Mouse (Mus musculus) gastrocnemius, adult 2 months (tissue): ENCODE data around the gene Usp36. TPM values are rescaled to one million over a fixed set of nuclear protein-coding genes. Genes with fewer than 3 reads are reported as not detected.

Experiments
- DNase-seq: peaks from one replicate; pipeline ENCODE4 v3.0.0; 2022
- H3K27ac ChIP-seq: fragments of 200-600 bp; 2 replicates; pipeline ENCODE4 v1.8.1; 2022; ENCODE audit warnings: mild to moderate bottlenecking
- H3K4me3 ChIP-seq: fragments of 200-600 bp; 2 replicates; pipeline ENCODE4 v1.8.1; 2022; ENCODE audit warnings: mild to moderate bottlenecking, moderate library complexity
- CTCF ChIP-seq: fragments of 200-600 bp; IDR thresholded peaks from 2 replicates; pipeline ENCODE4 v1.8.1; 2022; ENCODE audit warnings: antibody characterized with exemption, mild to moderate bottlenecking, moderate library complexity
- intact Hi-C: fragments of 180-260 bp; cut with DNase I; formaldehyde crosslinking; loops from one replicate; pipeline ENCODE4 v1.15.1; 2025
- total RNA-seq, 2 experiments: library from RNA; stranded (reverse); gene quantifications; 2 replicates each; pipeline ENCODE4 v1.2.3; 2021

Usp36 gene
- total RNA-seq, 2 experiments from 2014 or later = 15.7 to 17.4 TPM

DNA sequence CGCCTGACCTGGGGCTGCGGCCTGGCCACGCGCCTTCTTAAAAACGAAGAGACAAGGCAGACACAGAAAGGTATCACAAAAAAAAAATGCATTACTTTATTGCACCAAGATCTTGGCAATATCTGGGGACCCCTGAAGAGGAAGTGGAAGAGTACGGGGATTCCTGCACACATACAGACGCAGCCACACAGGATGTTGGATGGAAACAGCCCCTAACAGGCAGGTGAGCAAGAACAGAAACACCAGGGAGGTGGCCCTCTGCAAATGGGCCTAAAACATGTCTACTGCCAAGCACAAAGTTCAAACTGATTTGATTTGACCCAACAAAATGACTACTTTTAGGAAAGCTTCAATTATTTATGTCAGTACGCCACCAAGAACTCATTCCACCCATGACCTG, 30.5 kb downstream of the Usp36 start:
- DNase-seq = no peak
- intact Hi-C loops = no loop called here
- no peak overlapping the region for H3K4me3 ChIP-seq
- TF ChIP-seq CTCF = no peak
- H3K27ac ChIP-seq = no peak overlapping the region

DNA sequence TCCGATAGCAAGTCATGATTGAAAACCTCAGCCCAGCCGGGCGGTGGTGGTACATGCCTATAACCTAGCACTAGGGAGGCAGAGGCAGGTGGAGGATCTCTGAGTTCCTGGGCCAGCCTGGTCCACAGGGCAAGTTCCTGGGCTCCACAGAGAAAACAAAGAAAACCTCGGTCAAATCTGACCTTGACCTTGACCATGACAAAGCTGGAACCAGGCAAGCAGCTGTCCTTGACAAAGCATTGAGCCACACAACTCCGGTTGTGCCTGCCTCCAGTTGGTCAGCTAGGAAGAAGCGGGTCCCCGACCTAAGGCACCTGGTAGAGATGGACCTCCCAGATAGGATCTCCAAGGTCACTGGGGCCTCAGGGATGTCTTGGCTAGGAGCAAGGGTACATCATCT, 33.7 kb downstream of the Usp36 start:
- no peak for DNase-seq
- Histone ChIP-seq H3K4me3 (no peak overlapping the region), H3K27ac (0 out of 2 replicates have a peak overlapping the region, but pooled peaks have one; percentile 20)
- intact Hi-C loops = no loop called here
- TF ChIP-seq CTCF = no peak

DNA sequence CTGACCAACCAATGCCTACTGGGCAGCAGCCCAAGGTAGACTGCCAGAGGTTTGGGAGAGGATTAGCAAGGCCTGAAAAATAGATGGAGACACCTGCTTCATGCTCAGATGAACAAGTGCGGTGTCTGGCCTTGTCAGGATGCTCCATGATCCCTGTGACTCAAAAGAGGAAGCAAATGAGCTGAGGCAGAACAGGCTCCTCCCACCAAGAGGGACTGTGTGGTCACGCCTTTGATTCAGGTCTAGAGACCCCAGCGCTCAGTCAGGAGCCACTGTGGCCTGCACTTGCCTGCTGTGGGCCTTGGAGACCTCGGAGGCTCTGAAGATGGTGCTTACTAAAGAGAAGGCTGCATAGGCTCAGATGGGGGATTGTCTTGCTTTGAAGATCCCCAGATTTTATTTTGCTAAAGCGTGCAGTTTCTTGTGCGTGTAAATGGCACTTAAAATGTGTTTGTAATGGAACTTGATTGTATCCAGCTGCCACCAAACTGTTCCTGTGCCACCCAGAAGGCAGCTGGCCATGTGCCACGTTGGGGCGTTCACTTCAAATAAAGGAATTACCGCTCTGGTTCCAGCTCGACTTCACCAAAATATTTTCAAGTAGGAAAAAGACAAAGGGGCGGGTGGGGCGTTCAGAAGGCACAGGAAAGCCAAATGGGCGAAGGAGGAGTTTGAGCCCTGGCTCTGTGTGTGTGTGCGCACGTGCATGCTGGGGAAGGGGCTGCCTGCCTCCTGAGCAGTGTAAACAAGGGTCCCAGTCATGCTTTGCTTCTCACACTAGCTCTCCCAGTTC, 35.7 kb downstream of the Usp36 start:
- peak overlapping the region; percentile 80 for H3K27ac ChIP-seq

DNA sequence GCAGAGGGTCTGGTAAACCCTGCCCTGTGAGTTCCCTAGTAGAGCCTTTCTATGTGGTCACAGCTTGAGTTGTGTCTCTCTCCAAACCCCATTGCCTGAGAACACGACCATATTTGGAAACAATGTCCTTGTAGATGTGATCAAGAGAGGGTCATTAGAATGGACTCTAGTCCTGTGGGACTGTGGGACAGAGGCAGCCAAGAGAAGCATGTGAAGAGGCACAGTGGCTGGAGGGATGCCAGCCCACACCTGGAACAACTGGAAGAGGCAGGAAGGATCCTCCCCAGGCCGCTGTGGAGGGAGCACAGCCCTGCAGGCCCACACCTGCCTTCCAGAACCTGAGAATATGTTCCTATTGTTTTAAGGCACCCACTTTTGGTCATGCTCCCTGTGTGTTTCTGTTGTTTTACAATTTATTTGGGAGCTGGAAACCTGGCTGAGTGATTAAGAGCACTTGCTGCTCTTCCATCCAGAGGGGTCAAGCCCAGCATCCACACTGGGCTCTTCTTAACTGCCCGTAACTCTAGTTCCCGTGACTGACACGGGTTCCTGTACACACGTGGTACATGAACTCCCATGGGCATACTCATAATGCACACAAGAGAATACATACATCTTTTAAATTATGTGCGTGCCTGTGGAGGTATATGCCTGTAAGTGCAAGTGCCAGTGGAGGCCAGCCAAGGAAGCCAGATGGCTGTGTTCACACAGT, 36.4 kb downstream of the Usp36 start:
- Histone ChIP-seq H3K4me3 (no peak overlapping the region), H3K27ac (peak overlapping the region; percentile 80)
- intact Hi-C loops = no loop called here
- TF ChIP-seq CTCF = no peak
- DNase-seq = peak; percentile 59

More for the DNA sequence above, 35.7 kb downstream of the Usp36 start:
- DNase-seq = peak; percentile 76
- intact Hi-C loops = no loop called here
- peak overlapping the region; percentile 26; the same call in 1 of the 2 replicates for H3K4me3 ChIP-seq
- TF ChIP-seq CTCF = no peak

DNA sequence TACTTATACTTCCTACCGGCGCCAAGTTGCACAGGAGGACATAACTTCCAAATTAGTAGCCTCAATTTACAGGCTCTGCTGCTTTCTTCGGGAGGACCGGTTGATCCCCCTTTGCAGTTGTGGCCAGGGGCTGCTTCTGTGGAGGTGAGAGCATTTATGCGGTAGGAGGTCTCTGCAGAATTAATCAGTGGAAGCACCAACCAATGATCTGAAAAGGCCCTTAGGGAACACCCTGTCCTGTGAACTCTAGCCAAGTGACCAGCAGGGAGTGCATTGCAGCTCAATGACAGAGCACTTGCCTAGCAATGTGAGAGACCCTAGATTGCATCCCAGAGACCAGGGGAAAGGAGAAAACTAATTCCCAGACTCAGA, 41.0 kb downstream of the Usp36 start:
- DNase-seq = peak; percentile 66

DNA sequence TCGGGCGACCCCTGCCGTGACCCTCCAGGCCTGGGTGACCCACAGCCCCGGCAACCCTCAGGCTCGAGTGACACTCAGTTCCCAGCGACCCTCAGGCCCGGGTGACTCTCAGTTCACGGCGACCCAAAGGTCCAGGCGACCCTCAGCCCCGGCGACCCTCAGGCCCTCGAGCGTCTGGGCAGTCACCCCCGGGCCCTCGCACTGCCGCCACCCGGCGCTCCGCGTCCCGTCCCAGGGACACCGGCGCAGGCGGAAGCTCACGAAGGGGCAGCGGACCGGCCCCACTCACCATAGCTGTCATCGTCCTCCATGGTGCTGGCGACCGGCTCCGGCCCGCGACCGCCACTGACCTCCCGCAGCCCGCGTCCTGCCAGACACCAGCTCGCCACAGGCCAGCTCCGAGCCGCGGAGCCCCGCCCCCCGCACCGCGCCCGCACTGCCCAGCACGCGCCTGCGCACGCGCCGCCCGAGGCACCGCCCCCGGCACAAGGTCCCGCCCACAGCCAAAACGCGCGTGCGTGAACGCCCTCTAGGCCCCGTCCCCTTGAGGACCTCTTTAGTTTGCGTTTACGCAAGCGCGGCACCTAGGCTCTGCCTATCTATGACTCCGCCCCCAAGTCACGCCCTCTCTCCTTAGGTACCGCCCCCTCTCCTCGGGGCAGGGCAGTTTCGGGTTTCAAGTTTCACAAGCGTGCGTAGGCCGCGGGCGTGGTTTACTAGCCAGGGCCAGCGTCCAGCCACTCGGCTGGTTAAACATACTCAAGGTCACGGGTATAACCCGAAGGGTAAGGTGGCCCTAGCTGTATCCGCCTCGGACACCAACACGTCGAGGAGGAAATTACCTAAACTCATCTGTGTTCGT, 41.7 kb downstream of the Usp36 start, which contains the start of gene Cyth1:
Gene Cyth1, minus strand, starts transcription at position 443 of the 862 bp plus-strand sequence.
- peak; percentile 99 for DNase-seq
- intact Hi-C loops = no loop called here
- TF ChIP-seq CTCF = no peak
- peak within 1 kb of the TSS; percentile 79 for H3K4me3 ChIP-seq
- H3K27ac ChIP-seq = peak within 1 kb of the TSS; percentile 99

More for the DNA sequence above, 41.0 kb downstream of the Usp36 start:
- Histone ChIP-seq H3K27ac (peak overlapping the region; percentile 99), H3K4me3 (peak overlapping the region; percentile 79)
- intact Hi-C loops = no loop called here
- TF ChIP-seq CTCF = no peak

DNA sequence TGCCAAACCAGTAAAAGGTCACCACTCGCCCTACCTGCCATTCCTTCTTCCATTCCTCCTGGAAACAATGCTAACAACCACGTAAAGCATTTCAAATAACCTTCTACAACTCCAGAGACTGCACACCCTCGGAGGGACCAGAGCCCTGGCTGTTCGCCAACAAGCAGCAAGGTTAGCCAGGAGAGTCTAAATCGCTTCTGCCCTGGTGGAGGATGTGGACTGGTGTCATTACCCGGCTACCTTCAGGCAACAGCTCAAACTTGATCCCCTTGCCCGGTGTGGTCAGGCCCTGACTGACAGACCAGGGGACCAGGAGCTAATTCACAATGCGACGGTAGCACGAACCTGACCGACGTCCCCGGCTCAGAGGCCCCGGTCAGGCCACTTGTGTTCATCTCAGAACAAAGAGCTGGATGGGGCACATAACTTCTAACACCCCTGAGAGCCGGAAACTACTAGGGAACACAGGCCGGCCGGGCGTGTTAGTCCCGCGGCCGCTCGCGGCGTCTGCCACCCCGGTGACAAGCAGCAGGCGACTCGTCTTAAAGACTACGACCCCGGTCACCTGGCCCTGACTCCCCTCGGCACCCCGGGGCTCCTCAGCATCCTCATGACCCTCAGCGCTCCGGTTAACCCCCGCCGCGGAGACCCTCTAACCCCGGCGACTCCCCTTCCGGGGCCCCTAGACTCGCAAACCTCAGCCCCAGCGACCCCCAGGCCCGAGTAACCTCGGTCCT, 42.5 kb downstream of the Usp36 start:
- H3K4me3 ChIP-seq = peak overlapping the region; percentile 79
- intact Hi-C loops = no loop called here
- TF ChIP-seq CTCF = no peak
- peak; percentile 83 for DNase-seq
- H3K27ac ChIP-seq = peak overlapping the region; percentile 99

DNA sequence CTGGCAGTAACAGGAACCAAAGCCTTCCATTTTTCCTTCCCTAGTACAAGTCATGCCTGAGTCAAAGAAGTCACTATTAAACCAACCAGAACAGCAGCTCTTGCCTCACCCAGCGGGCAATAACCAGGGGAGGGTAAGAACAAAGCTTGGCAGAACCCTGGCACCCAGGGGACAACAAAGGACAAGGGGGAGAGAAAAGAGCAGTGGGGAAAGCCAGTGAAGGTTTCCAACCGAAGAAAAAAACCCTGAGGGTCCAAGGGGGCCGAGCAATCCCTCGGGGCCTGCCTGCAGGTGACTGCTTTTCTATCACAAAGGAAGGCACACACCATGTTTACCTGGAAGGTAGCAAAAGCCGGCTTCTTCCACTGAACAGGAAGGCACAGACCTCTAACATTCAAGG, 43.3 kb downstream of the Usp36 start:
- H3K4me3 ChIP-seq = peak overlapping the region; percentile 79
- intact Hi-C loops = no loop called here
- TF ChIP-seq CTCF = no peak
- peak overlapping the region; percentile 99 for H3K27ac ChIP-seq
- no peak for DNase-seq

DNA sequence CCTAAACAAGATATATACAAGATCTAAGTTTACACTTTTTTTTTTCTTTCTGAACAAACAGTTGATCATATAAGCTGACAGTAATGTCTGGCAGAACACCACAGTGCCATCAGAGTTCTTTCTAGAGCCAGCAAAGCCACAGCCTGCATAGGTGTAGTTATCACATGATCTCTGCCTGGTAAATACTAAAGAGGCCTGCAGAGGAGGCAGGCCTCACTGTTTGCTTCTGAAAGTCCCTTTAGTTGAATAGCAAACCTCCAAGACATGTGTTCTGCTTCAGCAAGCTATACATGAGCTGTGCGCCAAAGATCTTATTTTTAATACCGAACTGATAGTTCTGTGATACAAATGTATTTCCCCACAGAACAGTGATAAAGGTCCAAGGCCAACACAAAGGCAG, 44.9 kb downstream of the Usp36 start:
- TF ChIP-seq CTCF = no peak
- DNase-seq = no peak
- Histone ChIP-seq H3K4me3 (no peak overlapping the region), H3K27ac (no peak overlapping the region)
- intact Hi-C loops = no loop called here

DNA sequence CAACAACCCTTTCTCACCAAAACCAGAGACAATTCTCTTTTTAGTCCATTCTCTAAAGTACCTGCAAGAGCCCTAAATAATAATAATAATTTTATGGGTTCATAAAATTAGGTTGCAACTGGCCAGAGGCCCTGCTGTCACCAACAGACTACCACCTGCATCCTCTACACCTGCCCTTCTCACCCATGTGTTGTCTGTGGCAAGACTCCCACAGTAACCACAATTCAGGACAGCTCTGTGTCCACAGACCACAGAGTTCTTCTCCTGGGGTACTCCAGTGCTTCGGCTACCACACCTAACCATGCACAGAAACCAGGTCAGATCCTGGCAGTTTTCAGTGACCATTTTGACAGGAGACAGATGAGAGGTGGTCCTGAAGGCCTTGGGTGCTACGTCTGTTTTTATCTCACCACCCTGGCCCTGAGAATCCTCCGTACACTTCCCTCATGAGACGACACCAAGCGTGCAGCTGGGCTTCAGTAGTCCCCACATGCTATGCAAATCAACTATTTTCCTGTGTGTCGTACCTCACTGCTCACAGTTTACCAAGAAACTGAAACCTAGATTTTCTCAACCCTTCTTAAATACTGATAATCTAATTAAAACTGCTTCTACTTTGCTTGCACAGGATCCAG, 46.3 kb downstream of the Usp36 start:
- intact Hi-C loops = no loop called here
- H3K4me3 ChIP-seq = no peak overlapping the region
- no peak for TF ChIP-seq CTCF
- no peak for DNase-seq
- H3K27ac ChIP-seq = 0 out of 2 replicates have a peak overlapping the region, but pooled peaks have one; percentile 36

DNA sequence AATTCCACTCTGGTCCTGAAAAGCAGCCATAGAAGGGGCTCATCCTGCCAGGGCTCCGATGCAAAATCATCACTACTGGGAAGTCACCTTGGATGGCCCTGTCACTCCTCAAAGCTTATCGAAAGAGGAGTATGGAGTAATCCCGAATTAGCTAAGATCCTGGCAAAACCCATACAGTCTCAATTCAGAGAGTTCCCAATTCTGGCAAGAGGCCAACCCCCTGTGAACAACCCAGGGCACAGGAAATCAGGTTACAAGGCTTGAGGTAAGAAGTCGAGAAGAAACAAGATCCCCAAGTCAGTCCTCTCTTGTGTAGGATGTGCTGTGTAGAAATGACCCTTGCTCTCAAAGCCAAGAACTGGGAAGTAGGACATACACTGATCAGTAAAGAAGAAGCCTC, 47.5 kb downstream of the Usp36 start:
- no peak for DNase-seq
- peak overlapping the region; percentile 46 for H3K27ac ChIP-seq
- peak overlapping the region; percentile 9; the same call in 1 of the 2 replicates for H3K4me3 ChIP-seq
- TF ChIP-seq CTCF = no peak
- intact Hi-C loops = no loop called here

DNA sequence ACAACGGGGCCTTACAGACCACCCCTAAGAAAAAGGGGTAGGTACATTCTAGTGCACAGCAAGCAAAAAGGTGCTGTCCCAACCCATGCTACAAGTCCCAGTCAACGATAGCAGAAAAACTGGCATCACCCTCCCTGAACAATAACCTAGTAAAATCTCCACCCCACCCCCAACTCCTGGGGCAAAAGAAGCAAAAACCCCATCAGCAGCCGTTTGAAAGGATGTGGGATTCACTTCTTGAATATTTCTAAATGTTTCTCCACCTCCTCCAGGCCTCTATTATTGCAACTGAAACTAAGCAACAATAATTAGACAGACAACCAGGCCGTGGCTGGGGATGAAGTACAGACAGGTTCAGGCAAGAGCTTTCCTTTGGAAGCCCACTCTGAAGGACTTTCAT, 49.7 kb downstream of the Usp36 start:
- H3K4me3 ChIP-seq = no peak overlapping the region
- DNase-seq = no peak
- intact Hi-C loops = no loop called here
- H3K27ac ChIP-seq = peak overlapping the region; percentile 87
- TF ChIP-seq CTCF = no peak
